21 mouse cellular contexts compared by ENCODE assay signal in genomic region chr9:41277726-41278125, GRCm38 (mm10).
"Had no signal": no experiment of that assay in that cellular context is flagged by ENCODE, and none has a peak within 500 bp of the region (broad histone marks: within the 10 kb centered on the region; RNA-seq: fewer than 3 reads in every experiment).

No protein-coding gene starts in this region.

- DNase-seq: liver, postnatal 0 days; lung, adult 2 months; lung, postnatal 14 days; lung, postnatal 4 days; retina, postnatal 1 day; right cerebral cortex, adult 18-20 months; right cerebral cortex, postnatal 25 days; right cerebral cortex, postnatal 4 days; spleen, adult 18-20 months; thymus, adult 18-20 months; thymus, postnatal 14 days; thymus, postnatal 36 days had no signal

- H3K36me3 ChIP-seq: liver, embryonic 15.5 days; lung, embryonic 15.5 days; midbrain, embryonic 10.5 days; midbrain, embryonic 13.5 days; neural tube, embryonic 13.5 days; neural tube, embryonic 15.5 days had no signal

- H3K4me1 ChIP-seq: liver, embryonic 15.5 days had no signal

- H3K4me2 ChIP-seq: liver, embryonic 15.5 days; lung, embryonic 15.5 days; midbrain, embryonic 13.5 days; neural tube, embryonic 13.5 days; neural tube, embryonic 15.5 days had no signal

- H3K27ac ChIP-seq: liver, embryonic 15.5 days; lung, embryonic 15.5 days; midbrain, embryonic 10.5 days; midbrain, embryonic 13.5 days; neural tube, embryonic 13.5 days; neural tube, embryonic 15.5 days had no signal

- ATAC-seq: liver, postnatal 0 days; lung, postnatal 0 days; midbrain, embryonic 13.5 days; midbrain, embryonic 16.5 days had no signal

- H3K9me3 ChIP-seq: liver, embryonic 15.5 days; lung, embryonic 15.5 days; neural tube, embryonic 15.5 days had no signal

- H3K4me3 ChIP-seq: liver, embryonic 15.5 days; lung, embryonic 15.5 days; midbrain, embryonic 10.5 days; midbrain, embryonic 13.5 days; myocyte; neural tube, embryonic 13.5 days; neural tube, embryonic 15.5 days had no signal

- H3K9ac ChIP-seq: liver, embryonic 15.5 days; liver, postnatal 0 days; lung, embryonic 15.5 days; midbrain, embryonic 13.5 days; neural tube, embryonic 13.5 days; neural tube, embryonic 15.5 days had no signal

- H3K27me3 ChIP-seq: lung, embryonic 15.5 days; midbrain, embryonic 13.5 days; neural tube, embryonic 13.5 days; neural tube, embryonic 15.5 days had no signal
